Mouse (Mus musculus) gastrocnemius, postnatal 36 days (tissue): Measurements from ENCODE around the gene Klhdc1. TPM values are rescaled to one million over a fixed set of nuclear protein-coding genes. Genes with fewer than 3 reads are reported as not detected.

ENCODE experiments used
- DNase-seq, 2 experiments: peaks; one replicate each; pipeline ENCODE4 v3.0.0; 2022
- intact Hi-C: fragments of 180-260 bp; cut with DNase I; formaldehyde crosslinking; loops from one replicate; pipeline ENCODE4 v1.15.1; 2025
- long read RNA-seq, 2 experiments: library from polyadenylated mRNA; stranded (forward); transcript quantifications; one replicate each; pipeline ENCODE4 v2.0.0; 2021
- total RNA-seq, 2 experiments: library from RNA; stranded (reverse); gene quantifications; 2 replicates each; pipeline ENCODE4 v1.2.3; 2021

Gene Klhdc1
- total RNA-seq, result 10 to 100 TPM; 17.2 to 19.6 TPM
- long read RNA-seq, experiment 1, transcript Klhdc1-202 (2 exons, 228 nt), result major isoform, 17 of 43 reads
- long read RNA-seq, experiment 1, transcript Klhdc1-201 (13 exons, 2,620 nt), result minor isoform, 14 of 43 reads
- long read RNA-seq, experiment 1, partial matches to known transcripts, result 2 of 43 reads
- long read RNA-seq, experiment 1, other reads (novel, unspliced or antisense), result 10 of 43 reads
- long read RNA-seq, experiment 2, transcript Klhdc1-202 (2 exons, 228 nt), result minor isoform, 14 of 48 reads
- long read RNA-seq, experiment 2, transcript Klhdc1-201 (13 exons, 2,620 nt), result major isoform, 19 of 48 reads
- long read RNA-seq, experiment 2, partial matches to known transcripts, result 2 of 48 reads
- long read RNA-seq, experiment 2, other reads (novel, unspliced or antisense), result 13 of 48 reads

DNA sequence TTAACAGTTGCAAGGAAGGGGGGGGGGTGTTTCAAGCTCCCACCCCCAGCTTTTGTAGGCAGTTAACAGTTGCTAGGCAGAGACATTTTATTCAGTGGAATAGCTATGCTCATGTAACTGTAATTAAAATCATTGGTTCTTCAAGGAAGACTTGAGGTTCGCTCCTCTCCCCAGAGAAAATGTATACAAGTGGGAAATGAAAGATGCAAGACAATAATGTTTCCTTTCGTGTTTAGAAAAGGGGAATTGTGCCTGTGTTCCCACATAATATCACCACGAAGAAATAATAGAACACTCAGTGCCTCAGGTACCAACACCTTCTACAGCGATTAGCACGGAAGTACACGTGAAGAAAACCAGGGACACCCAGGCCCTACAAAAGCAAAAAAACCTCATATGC is at the start of gene Klhdc1:
TSS of gene Klhdc1 (plus strand) at position 301 of the 400 bp plus-strand sequence.
- no peak for DNase-seq
- intact Hi-C loops, result loop anchor here (5.0 kb wide), 1 partner anchor 56 kb away; the partner anchor contains the start of gene Klhdc2

- intact Hi-C loops, result no loop called here
- DNase-seq, result no peak
Measured at GRCm38 (mm10) chr12:69191396-69191795, 49.6 kb upstream of the Klhdc1 start.

- no peak for DNase-seq
- intact Hi-C loops, result no loop called here
Measured at GRCm38 (mm10) chr12:69192637-69193036, 48.3 kb upstream of the Klhdc1 start.

DNA sequence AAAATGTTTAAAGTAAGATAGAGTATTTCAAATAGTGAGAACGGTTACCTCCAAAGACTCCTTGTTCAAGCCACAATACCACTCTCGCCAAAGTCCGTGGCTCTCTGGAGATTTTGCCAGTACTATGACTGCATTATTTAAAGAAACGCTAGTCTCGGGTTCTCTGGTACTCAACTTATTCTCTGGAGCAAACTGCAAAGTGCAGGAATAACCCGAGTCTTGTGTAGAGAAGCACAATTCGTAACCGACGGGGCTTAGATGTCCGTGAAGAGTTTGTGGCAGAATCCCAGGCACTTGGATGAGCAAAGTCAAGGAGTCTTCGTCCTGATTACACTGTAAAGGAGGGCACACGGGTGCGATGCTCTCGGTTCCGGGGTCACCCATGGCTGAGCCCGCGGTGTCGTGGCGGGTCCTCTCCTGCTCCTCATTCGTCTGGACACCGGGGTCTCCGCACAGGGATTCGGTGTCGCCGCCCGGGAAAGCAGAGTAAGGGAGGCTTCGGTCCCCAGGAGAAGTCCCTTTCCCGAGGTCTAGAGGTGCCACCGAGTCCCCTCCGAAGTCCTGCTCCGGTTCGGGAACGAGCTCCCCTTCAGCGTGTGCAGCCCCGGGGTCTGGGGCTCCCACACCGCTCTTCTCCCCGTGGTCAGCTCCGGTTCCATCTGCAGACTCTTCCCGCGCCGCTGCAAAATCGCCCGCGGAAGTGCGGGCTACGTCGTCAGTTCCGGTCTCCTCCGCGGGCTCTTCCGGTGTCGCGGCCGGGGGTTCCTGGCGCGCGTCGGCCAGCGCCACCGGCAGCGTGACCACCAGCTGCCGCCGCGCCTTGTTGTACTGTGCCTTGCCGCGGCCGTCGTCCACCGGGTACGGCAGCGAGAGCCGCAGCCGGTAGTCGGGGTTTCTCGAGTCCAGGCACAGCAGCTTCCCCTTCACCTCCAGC is 44.3 kb upstream of the Klhdc1 start, which contains the start of gene Gm49383:
TSS of gene Gm49383 (minus strand) at position 661 of the 934 bp plus-strand sequence.
- intact Hi-C loops, result no loop called here
- peak in 1 of 2 experiments; percentile 44 for DNase-seq

DNA sequence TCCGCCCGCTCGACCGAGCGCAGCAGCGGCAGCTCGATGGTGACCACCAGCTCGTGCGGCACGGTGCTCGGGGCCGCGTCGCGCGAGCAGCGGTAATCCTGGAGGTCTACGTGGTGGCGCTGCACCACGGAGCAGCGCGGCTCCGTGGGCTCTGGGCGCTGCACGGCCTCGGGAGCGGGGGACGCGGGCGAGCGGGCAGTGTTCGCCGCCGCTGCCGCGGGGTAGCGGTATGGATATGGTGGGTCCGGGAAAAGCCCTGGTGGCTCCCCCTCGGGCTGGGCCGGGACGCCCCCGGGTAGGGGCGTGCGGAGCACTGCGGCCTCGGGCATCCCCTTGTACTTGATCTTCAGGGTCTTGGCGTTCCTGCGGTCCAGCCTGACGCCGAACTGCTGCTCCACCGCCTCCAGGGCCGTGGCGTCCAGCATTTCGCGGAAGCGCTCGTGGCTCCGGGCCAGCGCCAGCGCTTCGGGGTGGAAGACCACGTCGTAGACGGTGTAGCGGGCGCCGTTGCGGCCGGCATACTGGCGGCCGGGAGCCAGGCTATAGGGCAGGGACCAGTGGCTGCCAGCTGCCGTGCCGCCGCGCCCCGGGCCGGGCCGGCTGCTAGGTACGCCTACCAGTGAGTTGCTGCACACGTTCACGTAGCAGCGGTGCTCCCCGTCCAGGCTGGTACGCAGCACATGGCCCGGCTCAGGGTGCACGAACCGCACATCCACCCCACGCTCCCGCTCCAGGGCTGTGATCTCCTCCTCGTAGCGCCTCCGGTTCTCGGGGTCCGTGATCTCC is 43.4 kb upstream of the Klhdc1 start:
- intact Hi-C loops, result no loop called here
- peak; percentile 33 to 54 for DNase-seq

DNA sequence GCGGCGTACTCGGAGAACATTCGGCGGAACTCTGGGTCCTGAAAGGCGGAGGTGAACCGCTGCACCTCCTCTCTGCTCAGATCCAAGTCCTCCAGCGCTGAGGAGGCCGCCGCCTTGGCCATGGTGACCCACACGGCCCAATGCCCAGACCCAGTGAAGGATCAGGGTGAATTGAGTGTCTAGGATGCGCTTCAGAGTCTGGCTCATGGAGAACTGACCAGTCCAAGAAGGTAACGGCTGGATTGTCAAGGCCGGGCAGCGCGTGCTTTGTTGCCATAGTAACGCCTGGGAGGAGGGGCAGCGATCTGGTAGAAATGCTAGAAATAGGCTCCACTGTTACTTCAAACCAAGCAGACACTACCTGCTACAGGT is 42.8 kb upstream of the Klhdc1 start, which contains the start of gene Dnaaf2:
TSS of gene Dnaaf2 (minus strand) at position 266 of the 372 bp plus-strand sequence.
- DNase-seq, result peak; percentile 15 to 40
- intact Hi-C loops, result no loop called here

GRCm38 (mm10) chr12:69198985-69199384 is 42.0 kb upstream of the Klhdc1 start:
- intact Hi-C loops, result no loop called here
- no peak for DNase-seq

DNA sequence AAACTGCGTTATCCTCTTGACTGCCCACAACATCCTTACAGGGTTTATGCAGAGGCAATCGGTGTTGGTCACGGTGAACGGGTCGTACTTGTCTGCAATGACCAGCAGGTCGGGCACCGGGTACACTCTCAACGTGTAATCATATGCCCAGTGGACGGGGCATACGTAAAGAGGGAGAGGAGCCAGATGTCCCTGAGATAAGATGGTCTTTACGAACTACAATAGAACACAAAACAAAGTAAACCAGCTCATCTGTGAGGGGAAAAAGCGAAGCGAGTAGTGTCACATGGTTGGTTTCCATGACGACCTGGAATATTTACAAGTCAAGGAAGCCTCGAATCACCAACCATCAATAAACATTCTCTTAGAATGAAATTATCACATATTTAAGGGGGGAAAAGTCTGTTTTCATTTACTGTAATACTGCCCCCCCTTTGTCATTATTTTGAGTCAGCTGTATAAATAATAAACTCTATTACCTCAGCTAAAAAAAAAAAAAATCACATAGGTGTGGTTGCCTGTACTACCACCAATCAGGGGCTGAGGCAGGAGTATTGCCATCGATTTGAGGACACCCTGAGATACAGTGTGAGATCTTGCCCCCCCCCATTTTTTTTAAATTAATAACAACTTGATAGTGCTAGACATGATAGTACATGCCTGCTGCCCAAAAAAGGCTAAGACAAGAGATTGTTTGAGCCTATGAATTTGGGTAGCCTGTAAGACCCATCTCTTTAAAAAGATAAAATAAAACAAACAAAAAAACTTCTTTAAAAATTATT is 36.7 kb upstream of the Klhdc1 start, which contains the start of gene Gm49384:
TSS of gene Gm49384 (minus strand) at position 216 of the 782 bp plus-strand sequence.
- DNase-seq, result no peak
- intact Hi-C loops, result no loop called here

DNA sequence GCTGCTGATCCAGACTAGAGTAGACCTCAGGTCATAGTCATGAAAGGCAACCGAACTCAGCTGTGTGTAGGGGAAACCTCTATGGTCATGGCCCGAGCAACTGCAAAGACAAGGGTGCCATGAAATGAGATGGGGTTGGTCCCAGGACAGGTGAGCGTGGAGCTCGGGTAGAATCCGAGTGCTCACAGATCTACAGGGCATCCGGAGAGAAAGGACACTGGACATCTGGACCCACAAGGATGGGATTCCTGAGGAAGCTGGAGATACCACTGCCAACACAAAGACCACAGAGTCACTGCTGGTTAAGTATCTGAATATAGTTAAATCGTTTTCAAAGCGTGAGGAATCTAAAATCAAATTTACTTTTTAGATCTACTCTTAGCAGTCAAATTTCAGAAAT is 33.6 kb upstream of the Klhdc1 start:
- DNase-seq, result no peak
- intact Hi-C loops, result no loop called here

DNA sequence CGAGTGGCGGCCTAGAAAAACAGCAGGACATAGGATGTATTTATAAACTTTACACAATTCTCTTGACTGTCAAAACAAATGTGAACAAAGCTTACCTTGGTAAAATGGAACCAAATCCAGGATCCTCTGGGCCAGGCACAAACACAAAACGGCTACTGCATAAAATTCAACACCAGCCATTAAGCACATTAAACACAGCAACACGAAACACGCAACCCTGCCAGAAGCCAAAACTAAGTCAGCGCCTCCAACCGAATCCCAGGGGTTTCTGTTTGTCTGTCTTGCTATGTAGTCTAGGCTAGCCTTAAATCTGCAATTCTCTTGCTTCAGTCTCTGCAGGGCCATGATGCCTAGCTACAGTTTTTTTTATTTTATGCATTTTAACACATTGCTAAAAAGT is 33.0 kb upstream of the Klhdc1 start:
- intact Hi-C loops, result no loop called here
- no peak for DNase-seq

DNA sequence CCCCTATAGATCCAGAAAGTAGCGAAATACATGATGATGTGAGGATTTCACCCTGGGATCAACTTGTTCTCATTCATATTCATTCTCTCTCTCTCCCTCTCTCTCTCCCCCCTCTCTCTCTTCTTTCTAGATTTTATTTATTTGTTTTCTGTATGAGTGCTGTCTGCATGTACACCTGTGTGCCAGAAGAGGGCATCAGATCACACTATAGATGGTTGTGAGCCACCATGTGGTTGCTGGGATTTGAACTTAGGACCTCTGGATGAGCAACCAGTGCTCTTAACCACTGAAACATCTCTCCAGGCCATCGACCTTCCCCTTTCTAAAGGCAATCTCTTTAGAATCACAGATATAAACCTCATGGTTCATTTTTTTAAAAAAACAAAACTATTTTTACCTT is 32.5 kb upstream of the Klhdc1 start:
- intact Hi-C loops, result no loop called here
- no peak for DNase-seq

DNA sequence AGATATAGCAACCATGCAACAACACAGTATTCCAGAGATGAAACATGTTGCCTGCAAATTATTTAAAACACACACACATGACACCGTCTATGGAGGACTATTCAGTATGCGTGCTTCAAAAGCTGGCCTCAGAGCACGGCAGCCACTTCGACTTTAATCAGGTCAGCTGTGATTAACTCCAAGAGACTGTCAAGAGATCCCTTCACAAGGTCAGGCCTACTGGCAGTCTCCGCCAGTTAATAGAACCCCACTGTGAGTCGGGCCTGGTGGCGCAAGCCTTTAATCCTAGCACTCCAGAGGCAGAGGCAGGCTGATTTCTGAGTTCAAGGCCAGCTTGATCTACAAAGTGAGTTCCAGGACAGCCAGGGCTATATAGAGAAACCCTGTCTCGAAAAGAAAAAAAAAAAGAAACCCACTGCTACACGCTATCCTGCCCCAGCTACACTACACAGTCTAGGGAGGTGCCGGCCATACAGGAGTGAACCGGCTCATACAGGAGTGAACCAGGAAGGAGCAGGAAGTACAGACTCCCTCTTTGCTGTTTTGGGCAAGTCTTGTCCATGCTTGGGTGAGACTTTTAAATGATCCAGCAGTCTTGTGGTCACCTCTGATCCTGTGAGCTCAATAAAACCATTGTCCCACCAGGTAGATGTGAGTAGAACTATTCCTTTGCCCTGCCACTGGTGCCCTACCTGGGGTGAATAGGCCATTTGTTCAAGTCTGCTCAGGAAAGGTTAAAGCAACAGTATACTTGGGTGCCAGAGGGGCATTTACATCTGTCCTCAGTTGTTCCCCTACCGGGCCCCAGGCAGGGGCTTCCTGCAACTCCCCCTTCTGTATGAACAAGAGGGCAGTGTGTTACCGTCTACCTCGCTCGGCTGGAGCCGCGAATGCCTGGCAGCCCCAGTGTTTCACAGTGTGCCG is 30.7 kb upstream of the Klhdc1 start:
- DNase-seq, result no peak

DNA sequence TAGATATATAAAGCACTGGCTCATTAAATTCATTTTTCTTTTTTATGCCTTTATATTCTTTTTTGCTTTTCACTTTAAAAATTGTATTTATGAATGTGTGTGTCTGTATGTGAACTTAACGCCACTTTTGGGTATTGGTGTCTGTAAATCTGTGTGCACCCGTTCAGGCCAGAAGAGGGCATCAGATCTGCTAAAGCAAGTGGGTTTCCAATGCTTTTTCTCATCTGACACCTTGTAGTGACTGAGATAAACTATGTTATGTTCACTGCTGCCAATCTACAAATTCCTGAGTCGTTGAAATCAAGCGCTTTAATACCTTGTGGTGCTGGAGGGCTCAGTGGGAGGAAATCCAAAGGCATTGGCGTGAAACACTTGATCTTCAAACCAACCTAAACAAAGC is 29.9 kb upstream of the Klhdc1 start:
- no peak for DNase-seq
- intact Hi-C loops, result loop anchor here (5.0 kb wide), 2 partner anchors 101 to 121 kb away; no protein-coding TSS in a partner anchor

More for the DNA sequence above, 30.7 kb upstream of the Klhdc1 start:
- intact Hi-C loops, result loop anchor here (5.0 kb wide), 2 partner anchors 102 to 122 kb away; no protein-coding TSS in a partner anchor

- intact Hi-C loops, result loop anchor here (5.0 kb wide), 2 partner anchors 99 to 119 kb away; no protein-coding TSS in a partner anchor
- DNase-seq, result no peak
Measured at GRCm38 (mm10) chr12:69213186-69213777, 27.7 kb upstream of the Klhdc1 start.

DNA sequence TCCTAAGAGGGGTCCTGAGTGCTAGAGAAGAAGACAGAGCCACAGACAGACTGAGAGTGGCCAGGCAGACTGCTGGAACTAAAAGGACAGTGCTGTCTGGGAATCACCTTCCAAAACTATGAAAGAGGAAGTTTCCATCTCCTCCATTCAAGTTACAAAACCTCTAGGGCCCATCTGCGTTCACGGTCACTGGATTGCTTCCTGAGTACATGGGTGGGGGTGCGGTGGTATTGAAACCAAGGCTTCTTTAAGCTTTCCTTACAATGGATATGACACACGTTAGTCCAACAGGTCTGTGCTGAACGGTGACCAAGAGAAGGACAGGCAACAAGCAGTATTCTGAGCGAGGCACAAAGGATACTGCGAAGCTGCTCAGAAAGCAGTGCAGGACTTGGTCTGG is 26.6 kb upstream of the Klhdc1 start:
- DNase-seq, result no peak
- intact Hi-C loops, result loop anchor here (5.0 kb wide), 2 partner anchors 98 to 118 kb away; no protein-coding TSS in a partner anchor

GRCm38 (mm10) chr12:69215000-69215785 is 25.8 kb upstream of the Klhdc1 start:
- peak; percentile 57 to 72 for DNase-seq
- intact Hi-C loops, result loop anchor here (5.0 kb wide), 2 partner anchors 97 to 117 kb away; no protein-coding TSS in a partner anchor

GRCm38 (mm10) chr12:69216587-69216986 is 24.4 kb upstream of the Klhdc1 start:
- intact Hi-C loops, result no loop called here

More at GRCm38 (mm10) chr12:69216587-69216986, 24.4 kb upstream of the Klhdc1 start:
- no peak for DNase-seq
